Mouse (Mus musculus) ES-Bruce4 (cell line): ENCODE data around the gene Tsga10ip.

ENCODE experiments used
- CTCF ChIP-seq: IDR thresholded peaks from one replicate; pipeline ENCODE4 v1.8.1; 2011; ENCODE audit warnings: low read depth, low read length
- EP300 ChIP-seq: IDR thresholded peaks from 2 replicates; pipeline ENCODE4 v1.6.1; 2011; ENCODE audit warnings: low read depth, low read length; ENCODE audit not compliant: insufficient read depth
- POLR2A ChIP-seq: IDR thresholded peaks from one replicate; pipeline ENCODE4 v1.8.1; 2011; ENCODE audit warnings: low read length; ENCODE audit not compliant: insufficient read depth

DNA sequence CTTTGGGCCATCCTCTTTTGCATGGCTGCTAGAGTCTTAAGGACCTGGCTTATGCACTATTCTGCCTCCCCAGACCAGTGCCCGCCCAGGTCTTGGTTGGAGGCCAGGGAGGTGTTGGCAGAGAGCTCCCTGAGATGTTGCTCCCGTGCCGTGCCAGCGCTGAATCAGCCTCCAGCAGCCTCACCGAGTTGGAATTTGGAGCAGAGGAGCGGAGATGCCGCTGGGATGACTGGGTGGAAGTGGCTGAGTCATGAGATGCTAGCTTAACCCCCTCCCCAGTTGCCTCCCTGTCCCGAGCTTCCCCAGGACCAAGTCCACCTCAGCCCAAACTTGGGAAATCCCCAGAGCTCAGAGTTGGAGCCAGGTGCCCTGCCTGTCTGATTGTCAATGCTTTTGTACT lies 27.5 kb upstream of the Tsga10ip start:
- no peak for TF ChIP-seq EP300
- TF ChIP-seq POLR2A: no peak
- TF ChIP-seq CTCF: no peak
